Mouse (Mus musculus) hindbrain, embryonic 15.5 days (tissue): ENCODE results near the gene Cops7b. TPM values are rescaled to one million over a fixed set of nuclear protein-coding genes. Genes with fewer than 3 reads are reported as not detected.

ENCODE experiments used
- ATAC-seq: fragments of 200-750 bp; cut with Nextera tagmentation; 2 replicates; pipeline ENCODE4 v1.8.0; 2017; ENCODE audit warnings: low read depth, moderate number of reproducible peaks, moderate TSS enrichment; ENCODE audit not compliant: low FRiP score
- H3K27ac ChIP-seq: fragments of 300-500 bp; sonication (generic); replicated peaks from 2 replicates; pipeline ENCODE4 v1.5.1; 2015; ENCODE audit warnings: mild to moderate bottlenecking, inconsistent platforms
- H3K27me3 ChIP-seq: fragments of 300-500 bp; sonication (generic); 2 replicates; pipeline ENCODE4 v1.6.1; 2015; ENCODE audit warnings: control low read depth, inconsistent platforms
- H3K36me3 ChIP-seq: fragments of 300-500 bp; sonication (generic); 2 replicates; pipeline ENCODE4 v1.6.1; 2015; ENCODE audit warnings: control low read depth, inconsistent platforms
- H3K4me1 ChIP-seq: fragments of 300-500 bp; sonication (generic); replicated peaks from 2 replicates; pipeline ENCODE4 v1.6.1; 2015; ENCODE audit warnings: control low read depth, inconsistent platforms
- H3K4me2 ChIP-seq: fragments of 300-500 bp; sonication (generic); 2 replicates; pipeline ENCODE4 v1.6.1; 2015; ENCODE audit warnings: moderate library complexity, mild to moderate bottlenecking, inconsistent platforms
- H3K4me3 ChIP-seq: fragments of 300-500 bp; sonication (generic); 2 replicates; pipeline ENCODE4 v1.5.1; 2015; ENCODE audit warnings: mild to moderate bottlenecking, inconsistent platforms
- H3K9ac ChIP-seq: fragments of 300-500 bp; sonication (generic); 2 replicates; pipeline ENCODE4 v1.6.1; 2015; ENCODE audit warnings: inconsistent platforms
- H3K9me3 ChIP-seq: fragments of 300-500 bp; sonication (generic); 2 replicates; pipeline ENCODE4 v1.6.1; 2016; ENCODE audit warnings: control low read depth, inconsistent platforms
- WGBS: fragments of 180-500 bp; shearing (Covaris S2); methylation state at CpG from one replicate; pipeline ENCODE4 v1.1.7; 2015; 5-methylcytosine and 5-hydroxymethylcytosine counted together
- polyA plus RNA-seq: library from polyadenylated mRNA; unstranded; fragments of >200 nt; fragmentation: Nextera tagmentation; extraction: Ambion mirVana; gene quantifications from 2 replicates; pipeline ENCODE4 v1.2.1, GENCODE M21; 2015

Gene Cops7b
- polyA plus RNA-seq, 1 experiment from 2014 or later, result 63.9 TPM

GRCm38 (mm10) chr1:86600117-86600516, 17.4 kb downstream of the Cops7b start:
- Histone ChIP-seq H3K4me3 (no peak overlapping the region), H3K4me2 (no peak overlapping the region), H3K4me1 (no peaks in the 10 kb centered on the region), H3K9me3 (no peaks in the 10 kb centered on the region), H3K27ac (no peak overlapping the region), H3K9ac (no peak overlapping the region), H3K36me3 (peaks cover 61% of the 10 kb centered on the region), H3K27me3 (no peaks in the 10 kb centered on the region)
- WGBS, result 96% methylated on average over 2 of the region's 2 CpGs
- no peak for ATAC-seq

GRCm38 (mm10) chr1:86610954-86611353, 28.2 kb downstream of the Cops7b start:
- WGBS, result 77% methylated on average over 1 of the region's 1 CpGs
- peaks cover 18% of the 10 kb centered on the region for H3K36me3 ChIP-seq

GRCm38 (mm10) chr1:86612081-86612480, 29.4 kb downstream of the Cops7b start:
- no peak for ATAC-seq
- 42% methylated on average over 1 of the region's 1 CpGs for WGBS
- no peak overlapping the region for H3K27ac ChIP-seq
- H3K27me3 ChIP-seq, result no peaks in the 10 kb centered on the region
- peaks cover 11% of the 10 kb centered on the region; the same call in 1 of the 2 replicates for H3K36me3 ChIP-seq
- no peaks in the 10 kb centered on the region for H3K9me3 ChIP-seq
- no peak overlapping the region for H3K4me3 ChIP-seq
- no peaks in the 10 kb centered on the region for H3K4me1 ChIP-seq
- H3K4me2 ChIP-seq, result no peak overlapping the region
- H3K9ac ChIP-seq, result no peak overlapping the region

More at GRCm38 (mm10) chr1:86610954-86611353, 28.2 kb downstream of the Cops7b start:
- Histone ChIP-seq H3K9me3 (no peaks in the 10 kb centered on the region), H3K27me3 (no peaks in the 10 kb centered on the region), H3K4me2 (no peak overlapping the region), H3K9ac (no peak overlapping the region), H3K4me3 (no peak overlapping the region), H3K4me1 (no peaks in the 10 kb centered on the region), H3K27ac (no peak overlapping the region)
- no peak for ATAC-seq

- no peaks in the 10 kb centered on the region for H3K27me3 ChIP-seq
These were observed 31.6 kb downstream of the Cops7b start for GRCm38 (mm10) chr1:86614269-86614668.

GRCm38 (mm10) chr1:86618454-86619125, 35.9 kb downstream of the Cops7b start:
- no peaks in the 10 kb centered on the region for H3K4me1 ChIP-seq
- no peak overlapping the region for H3K4me2 ChIP-seq
- H3K4me3 ChIP-seq, result no peak overlapping the region
- H3K27me3 ChIP-seq, result no peaks in the 10 kb centered on the region
- no peaks in the 10 kb centered on the region for H3K9me3 ChIP-seq
- WGBS, result 58% methylated on average over 10 of the region's 10 CpGs
- no peak overlapping the region for H3K9ac ChIP-seq
- ATAC-seq, result peak; percentile 65; the same call in 1 of the 2 replicates
- no peaks in the 10 kb centered on the region for H3K36me3 ChIP-seq
- no peak overlapping the region for H3K27ac ChIP-seq

More at GRCm38 (mm10) chr1:86614269-86614668, 31.6 kb downstream of the Cops7b start:
- Histone ChIP-seq H3K4me3 (no peak overlapping the region), H3K9ac (no peak overlapping the region), H3K27ac (no peak overlapping the region), H3K4me2 (no peak overlapping the region), H3K9me3 (no peaks in the 10 kb centered on the region), H3K36me3 (no peaks in the 10 kb centered on the region), H3K4me1 (no peaks in the 10 kb centered on the region)
- ATAC-seq, result peak; percentile 49; the same call in 1 of the 2 replicates

- 61% methylated on average over 2 of the region's 2 CpGs for WGBS
- Histone ChIP-seq H3K9me3 (no peaks in the 10 kb centered on the region), H3K27me3 (no peaks in the 10 kb centered on the region), H3K9ac (no peak overlapping the region), H3K4me3 (no peak overlapping the region), H3K27ac (no peak overlapping the region), H3K4me1 (no peaks in the 10 kb centered on the region), H3K4me2 (no peak overlapping the region), H3K36me3 (no peaks in the 10 kb centered on the region)
- ATAC-seq, result no peak
These were observed 39.6 kb downstream of the Cops7b start for GRCm38 (mm10) chr1:86622296-86622695.

GRCm38 (mm10) chr1:86623001-86624000, 40.6 kb downstream of the Cops7b start:
- WGBS, result 59% methylated on average over 16 of the region's 16 CpGs
- Histone ChIP-seq H3K27me3 (no peaks in the 10 kb centered on the region), H3K4me2 (no peak overlapping the region), H3K36me3 (no peaks in the 10 kb centered on the region), H3K4me1 (no peaks in the 10 kb centered on the region), H3K9ac (no peak overlapping the region), H3K4me3 (no peak overlapping the region), H3K27ac (no peak overlapping the region), H3K9me3 (no peaks in the 10 kb centered on the region)
- no peak for ATAC-seq

GRCm38 (mm10) chr1:86628270-86628669, 45.6 kb downstream of the Cops7b start:
- Histone ChIP-seq H3K4me3 (no peak overlapping the region), H3K27ac (no peak overlapping the region), H3K9ac (no peak overlapping the region), H3K4me1 (peaks cover 4% of the 10 kb centered on the region; the same call in 1 of the 2 replicates), H3K4me2 (no peak overlapping the region), H3K27me3 (no peaks in the 10 kb centered on the region), H3K36me3 (no peaks in the 10 kb centered on the region), H3K9me3 (no peaks in the 10 kb centered on the region)
- 88% methylated on average over 3 of the region's 3 CpGs for WGBS
- ATAC-seq, result no peak

- Histone ChIP-seq H3K4me2 (no peak overlapping the region), H3K4me3 (no peak overlapping the region)
- 57% methylated on average over 4 of the region's 4 CpGs for WGBS
These were observed 47.2 kb downstream of the Cops7b start for GRCm38 (mm10) chr1:86629936-86630335.

GRCm38 (mm10) chr1:86630527-86630926, 47.8 kb downstream of the Cops7b start:
- H3K36me3 ChIP-seq, result no peaks in the 10 kb centered on the region
- no peak overlapping the region for H3K27ac ChIP-seq
- H3K9ac ChIP-seq, result no peak overlapping the region
- no peaks in the 10 kb centered on the region for H3K9me3 ChIP-seq
- H3K4me1 ChIP-seq, result peaks cover 17% of the 10 kb centered on the region
- no peaks in the 10 kb centered on the region for H3K27me3 ChIP-seq
- no peak for ATAC-seq
- H3K4me2 ChIP-seq, result no peak overlapping the region
- H3K4me3 ChIP-seq, result no peak overlapping the region
- WGBS, result 80% methylated on average over 4 of the region's 4 CpGs

More at GRCm38 (mm10) chr1:86629936-86630335, 47.2 kb downstream of the Cops7b start:
- H3K27ac ChIP-seq, result no peak overlapping the region
- no peaks in the 10 kb centered on the region for H3K27me3 ChIP-seq
- H3K9ac ChIP-seq, result no peak overlapping the region
- no peaks in the 10 kb centered on the region for H3K36me3 ChIP-seq
- H3K4me1 ChIP-seq, result peaks cover 17% of the 10 kb centered on the region
- no peak for ATAC-seq
- H3K9me3 ChIP-seq, result no peaks in the 10 kb centered on the region

- Histone ChIP-seq H3K4me2 (no peak overlapping the region), H3K27ac (no peak overlapping the region), H3K4me3 (no peak overlapping the region), H3K36me3 (no peaks in the 10 kb centered on the region), H3K9ac (no peak overlapping the region), H3K4me1 (peaks cover 17% of the 10 kb centered on the region), H3K27me3 (no peaks in the 10 kb centered on the region), H3K9me3 (no peaks in the 10 kb centered on the region)
- 68% methylated on average over 6 of the region's 6 CpGs for WGBS
- ATAC-seq, result no peak
These were observed 50.2 kb downstream of the Cops7b start for GRCm38 (mm10) chr1:86632732-86633380.

- WGBS, result 36% methylated on average over 3 of the region's 3 CpGs
- Histone ChIP-seq H3K36me3 (no peaks in the 10 kb centered on the region), H3K9me3 (no peaks in the 10 kb centered on the region), H3K4me3 (no peak overlapping the region), H3K27ac (no peak overlapping the region), H3K4me1 (peaks cover 17% of the 10 kb centered on the region), H3K9ac (no peak overlapping the region), H3K27me3 (no peaks in the 10 kb centered on the region), H3K4me2 (no peak overlapping the region)
- no peak for ATAC-seq
These were observed 50.7 kb downstream of the Cops7b start for GRCm38 (mm10) chr1:86633434-86633833.
